Mouse (Mus musculus): Measurements from ENCODE around the gene Atp5j2.
A peak's percentile ranks its signal among the peaks of the same experiment; 100 is the strongest.

Gene Atp5j2

DNA sequence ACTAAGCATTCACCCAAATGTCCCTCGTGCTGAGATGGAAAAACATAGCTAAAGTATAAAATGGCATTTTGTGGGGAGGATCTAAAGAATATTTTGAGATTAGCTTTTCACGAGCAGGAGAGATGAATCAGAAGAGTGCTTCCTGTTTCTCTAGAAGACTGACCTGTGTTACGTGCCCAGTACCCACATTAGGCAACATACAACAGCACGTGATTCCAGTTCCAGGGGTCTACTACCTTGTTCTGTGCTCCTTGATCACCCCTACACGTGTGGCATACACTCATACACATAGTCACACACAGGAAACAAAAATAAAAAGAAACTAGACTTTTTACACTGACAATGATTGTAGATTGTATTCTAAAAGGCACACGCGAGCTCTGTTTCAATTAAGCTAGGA, 8.5 kb upstream of the Atp5j2 start:
- DNase-seq = no peak

DNA sequence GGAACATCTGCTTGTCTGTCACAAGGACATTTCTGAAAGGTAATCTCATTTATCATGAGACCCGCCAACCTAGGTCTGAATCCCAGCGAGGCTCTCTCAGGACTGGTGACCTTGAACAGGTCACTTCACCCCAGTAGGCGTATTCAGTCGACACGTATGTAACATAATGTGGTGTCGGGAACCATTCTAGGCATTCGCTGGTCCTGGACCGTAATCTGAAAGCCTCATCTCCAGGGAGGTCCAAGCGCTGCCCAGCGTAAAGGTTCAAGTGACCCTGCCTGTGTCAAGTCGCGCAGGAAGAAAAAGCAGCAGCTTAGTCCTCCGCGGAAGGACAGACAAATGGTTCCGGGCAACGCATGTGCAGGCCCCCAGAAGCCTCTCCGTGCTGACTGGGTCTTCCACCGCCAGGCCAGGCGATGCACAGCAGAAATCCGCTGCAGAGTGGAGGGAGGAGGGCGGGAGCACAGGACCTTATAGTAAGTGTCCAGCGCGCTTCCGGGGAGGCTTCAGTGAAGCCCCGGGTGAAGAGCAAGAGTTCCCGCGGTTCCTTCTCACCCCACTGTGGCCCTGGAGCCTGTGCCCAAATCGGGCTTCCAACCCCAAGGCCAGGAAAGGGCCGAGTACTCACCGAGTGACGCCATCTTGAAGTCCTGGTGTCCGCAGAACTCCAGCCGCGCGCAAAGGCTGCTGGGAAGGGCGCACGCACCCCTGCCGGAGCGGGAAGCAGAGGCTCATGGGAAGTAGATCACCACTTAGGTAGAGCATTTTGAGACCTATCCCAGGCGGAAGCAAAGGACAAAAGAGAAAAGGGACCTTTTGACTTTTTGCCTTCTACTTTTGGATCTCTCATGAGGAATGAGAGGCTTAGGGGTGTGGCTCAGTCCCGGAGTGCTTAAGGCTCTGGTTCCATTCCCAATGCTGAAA, 725 bp downstream of the Atp5j2 start:
- DNase-seq = peak; percentile 77 to 82

DNA sequence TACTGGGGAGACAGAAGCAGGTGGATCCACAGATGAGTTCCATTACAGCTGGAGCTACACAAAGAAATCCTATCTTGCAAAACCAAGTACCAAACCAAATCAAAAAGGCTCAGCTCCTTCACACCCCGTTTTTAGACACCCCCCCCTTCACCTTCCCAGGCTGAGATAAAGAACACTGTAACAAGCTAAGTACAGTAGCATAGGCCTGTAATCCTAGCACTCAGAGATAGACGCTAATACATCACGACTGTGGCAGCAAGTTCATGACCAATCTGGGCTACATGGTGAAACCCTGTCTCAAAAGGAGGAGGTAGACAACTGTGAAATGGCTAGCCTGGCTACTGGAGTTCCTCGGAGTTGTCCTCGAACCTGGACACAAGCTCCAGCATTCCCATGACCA, 1.5 kb downstream of the Atp5j2 start:
- DNase-seq = no peak

DNA sequence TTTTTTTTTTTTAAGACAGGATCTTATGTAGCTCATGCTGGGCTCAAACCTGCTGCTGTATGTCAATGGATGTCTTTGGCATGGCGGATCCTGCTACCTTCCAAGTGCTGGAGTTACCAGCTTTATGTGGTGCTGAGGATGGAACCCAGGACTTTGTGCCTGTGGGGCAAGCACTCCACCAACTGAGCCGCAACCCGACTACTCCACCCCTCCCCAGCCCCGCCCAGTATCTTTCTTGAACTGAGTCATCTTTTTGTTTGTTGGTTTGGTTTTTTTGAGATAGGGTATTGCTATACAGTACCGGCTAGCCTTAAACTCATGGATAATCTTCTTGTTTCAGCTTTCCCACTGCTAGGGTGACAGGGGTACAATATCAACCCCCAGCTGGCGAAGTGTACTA, 2.4 kb downstream of the Atp5j2 start:
- DNase-seq = no peak

GRCm38 (mm10) chr5:145185244-145185643, 6.6 kb downstream of the Atp5j2 start:
- no peak for DNase-seq

- no peak for DNase-seq
Measured at GRCm38 (mm10) chr5:145178461-145178980, 13.3 kb downstream of the Atp5j2 start.

DNA sequence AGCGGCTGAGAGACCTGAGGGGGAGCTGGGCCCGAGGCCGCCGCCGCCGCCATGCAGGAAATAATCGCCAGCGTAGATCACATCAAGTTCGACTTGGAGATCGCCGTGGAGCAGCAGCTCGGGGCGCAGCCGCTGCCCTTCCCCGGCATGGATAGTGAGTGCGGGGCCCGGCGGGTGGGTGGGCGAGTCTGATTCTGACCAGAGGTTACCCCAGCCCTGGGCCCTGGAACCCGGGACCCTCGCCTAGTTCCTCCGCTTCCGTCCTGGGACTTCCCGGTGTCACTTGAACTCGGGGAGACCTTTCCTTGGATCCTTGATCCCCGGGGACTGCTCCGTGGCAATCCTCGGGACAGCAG, 24.6 kb downstream of the Atp5j2 start:
- no peak for DNase-seq

- peak; percentile 98 to 99 for DNase-seq
Measured at GRCm38 (mm10) chr5:145166536-145167305, 25.1 kb downstream of the Atp5j2 start, which contains the start of the genes Ptcd1 and Cpsf4. Ptcd1 (minus strand) TSS chr5:145167108. Cpsf4 (plus strand) TSS chr5:145167213.

GRCm38 (mm10) chr5:145165184-145165583, 26.7 kb downstream of the Atp5j2 start:
- no peak for DNase-seq

DNA sequence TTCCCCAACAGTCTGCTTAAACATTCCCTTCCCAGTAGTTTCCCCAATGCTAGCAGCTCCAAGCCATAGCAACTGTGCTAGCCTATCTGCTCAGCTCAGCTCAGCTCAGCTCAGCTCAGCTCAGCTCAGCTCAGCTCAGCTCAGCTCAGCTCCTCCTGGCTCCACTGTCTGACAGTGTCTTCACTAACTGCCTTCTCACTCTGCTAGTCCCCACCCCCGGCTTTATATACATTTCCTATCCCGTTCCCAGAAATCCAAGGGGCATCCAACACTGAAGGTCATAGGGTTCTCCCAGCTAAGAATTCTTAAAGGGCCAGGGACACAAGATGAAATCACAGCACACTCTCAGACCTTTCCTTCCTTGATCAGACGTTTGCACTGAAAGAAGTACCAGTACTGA, 27.2 kb downstream of the Atp5j2 start:
- DNase-seq = no peak

- DNase-seq = no peak
Measured at GRCm38 (mm10) chr5:145161361-145161760, 30.5 kb downstream of the Atp5j2 start.

DNA sequence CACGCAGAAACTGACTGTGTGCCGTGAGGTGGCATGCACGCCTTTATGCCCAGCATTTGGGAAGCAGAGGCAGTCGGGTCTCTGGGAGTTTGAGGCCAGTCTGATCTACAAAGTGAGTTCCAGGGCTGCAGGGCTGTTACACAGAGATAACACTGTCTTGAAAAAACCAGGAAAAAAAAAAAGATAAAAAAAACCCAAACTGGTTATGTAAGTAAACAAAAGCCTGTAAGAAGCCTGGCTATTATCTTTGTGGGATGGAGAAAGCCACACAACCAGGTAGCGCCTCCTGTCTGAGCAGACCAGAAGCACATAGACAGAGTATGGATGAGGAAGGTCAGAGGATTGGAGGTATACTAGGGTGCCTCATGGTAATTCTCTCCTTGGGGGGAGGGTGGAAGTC, 39.2 kb downstream of the Atp5j2 start:
- DNase-seq = no peak

- DNase-seq = no peak
Measured at GRCm38 (mm10) chr5:145149294-145149693, 42.6 kb downstream of the Atp5j2 start.

- DNase-seq = no peak
Measured at GRCm38 (mm10) chr5:145147748-145148147, 44.1 kb downstream of the Atp5j2 start.

GRCm38 (mm10) chr5:145140611-145141010, 51.3 kb downstream of the Atp5j2 start:
- no peak for DNase-seq

- peak; percentile 90 to 91 for DNase-seq
Measured at GRCm38 (mm10) chr5:145139571-145140519, 52.0 kb downstream of the Atp5j2 start, which contains the start of the genes Pdap1 and Bud31. Pdap1 (minus strand) TSS chr5:145140238. Bud31 (plus strand) TSS chr5:145140362.

DNA sequence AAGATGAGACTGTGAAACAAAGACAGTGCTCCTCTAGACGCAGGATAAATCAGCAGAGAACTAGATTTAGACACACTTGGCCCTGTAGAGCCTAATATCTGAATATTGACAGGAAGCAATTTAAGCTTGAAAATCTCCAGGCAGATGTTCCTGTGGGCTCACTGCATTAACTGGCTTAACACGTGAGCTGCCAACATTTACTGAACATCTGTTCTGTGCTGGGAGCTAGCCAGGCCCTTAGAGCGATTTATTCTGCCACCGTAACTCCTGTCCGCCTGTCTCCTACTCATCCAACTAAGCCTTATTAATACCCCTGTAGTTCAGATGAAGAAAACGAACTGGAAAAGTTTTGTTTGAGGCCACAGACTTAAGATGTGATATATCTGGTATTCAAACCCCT, 53.0 kb downstream of the Atp5j2 start:
- no peak for DNase-seq
